Mouse (Mus musculus): ENCODE data around the gene Trp53tg5.

- no peak for TF ChIP-seq TCF12 (IDR thresholded peaks at IDR 0.05; ENCODE audit: insufficient read depth, poor library complexity, severe bottlenecking)
- TF ChIP-seq MYOD1 (IDR thresholded peaks at IDR 0.05; ENCODE audit: control insufficient read depth in 1 of 3, insufficient read length in 2 of 3, low read depth in 2 of 3), result no peak
- no peak for TF ChIP-seq POLR2A (IDR thresholded peaks at IDR 0.05; ENCODE audit: insufficient read length, low read depth)
Observed at GRCm38 (mm10) chr2:164473624-164474023, at the start of gene Trp53tg5.

Data from myocyte (in vitro differentiated cells).